Mouse (Mus musculus): ENCODE data around the gene Ssx9.

DNA sequence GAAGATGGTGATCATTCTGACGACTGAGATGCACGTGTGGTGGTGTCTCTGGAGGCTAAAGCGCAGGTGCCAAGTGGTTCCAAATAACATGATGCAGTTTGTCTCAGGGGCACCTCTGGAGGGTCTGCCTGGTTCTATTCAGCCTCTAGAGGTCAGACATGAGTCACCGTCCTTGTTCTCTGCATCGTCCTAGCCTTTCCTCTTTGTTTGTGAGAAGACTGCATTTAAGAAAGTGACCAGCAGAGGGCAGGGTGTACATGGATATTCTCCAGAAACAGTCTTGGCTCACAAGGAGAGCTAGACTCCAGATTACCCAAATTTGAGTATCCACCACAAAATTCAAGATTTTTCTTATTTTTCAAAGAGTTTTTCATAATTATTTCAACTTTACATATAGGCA, 15.3 kb upstream of the Ssx9 start:
- peak; percentile 55 for TF ChIP-seq CTCF (conservative IDR thresholded peaks at IDR 0.05; ENCODE audit: low read length)
- no peak for TF ChIP-seq NANOG (IDR thresholded peaks at IDR 0.05; ENCODE audit: borderline replicate concordance, low read length)
